Mouse (Mus musculus) layer of hippocampus, postnatal 36 days (tissue): ENCODE data around the gene Havcr1. TPM values are rescaled to one million over a fixed set of nuclear protein-coding genes. Genes with fewer than 3 reads are reported as not detected.
"Not testable (repeated sequence)": the region's sequence is repeated elsewhere in the genome, so short reads cannot be mapped to it uniquely, and the experiment has no call there.

Source experiments
- DNase-seq, 2 experiments: peaks; one replicate each; pipeline ENCODE4 v3.0.0; 2022
- total RNA-seq, 2 experiments: library from RNA; stranded (reverse); gene quantifications; 2 replicates each; pipeline ENCODE4 v1.2.3; 2021

Havcr1 gene
- not detected for total RNA-seq

DNA sequence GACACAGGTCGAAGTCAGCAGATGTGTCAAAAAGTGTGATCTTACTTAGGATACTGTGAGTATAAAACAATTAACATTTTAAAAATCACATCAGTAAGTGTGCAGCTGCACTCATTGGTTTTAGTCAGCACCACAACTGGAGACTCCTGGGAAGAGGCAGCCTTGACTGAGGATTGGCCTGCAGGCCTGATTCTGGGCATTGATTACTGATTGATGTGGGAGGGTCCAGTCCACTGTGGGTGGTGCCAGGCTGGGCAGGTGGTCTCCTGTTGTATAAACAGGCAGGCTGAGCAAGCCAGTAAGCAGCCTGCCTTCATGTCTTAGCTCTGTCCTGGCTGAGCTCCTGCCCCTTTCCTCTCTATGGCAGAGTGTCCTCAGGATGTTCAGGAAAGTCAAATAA, at the start of gene Havcr1:
Gene Havcr1 (plus strand): TSS at position 5 of the 400 bp plus-strand sequence.
- DNase-seq: not testable (repeated sequence)

DNA sequence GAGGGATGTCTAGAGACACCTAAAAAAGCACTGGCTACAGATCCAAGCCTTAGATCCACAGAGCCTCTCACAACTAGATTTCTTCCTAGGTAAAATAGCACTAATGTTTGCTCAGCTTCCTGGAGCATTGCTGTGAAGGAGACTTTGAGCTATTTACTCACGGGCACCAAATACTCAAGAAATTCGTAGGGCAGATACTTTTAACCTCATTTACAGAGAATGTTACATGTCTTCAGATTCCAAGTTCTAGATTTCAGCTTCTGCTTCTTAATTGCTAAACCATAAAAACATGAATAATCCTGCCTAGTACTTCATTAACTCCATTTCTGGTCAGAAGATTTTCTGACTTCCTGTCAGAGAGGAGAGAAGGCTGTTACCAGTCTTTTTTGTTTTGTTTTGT, 44.7 kb upstream of the Havcr1 start:
- no peak for DNase-seq

DNA sequence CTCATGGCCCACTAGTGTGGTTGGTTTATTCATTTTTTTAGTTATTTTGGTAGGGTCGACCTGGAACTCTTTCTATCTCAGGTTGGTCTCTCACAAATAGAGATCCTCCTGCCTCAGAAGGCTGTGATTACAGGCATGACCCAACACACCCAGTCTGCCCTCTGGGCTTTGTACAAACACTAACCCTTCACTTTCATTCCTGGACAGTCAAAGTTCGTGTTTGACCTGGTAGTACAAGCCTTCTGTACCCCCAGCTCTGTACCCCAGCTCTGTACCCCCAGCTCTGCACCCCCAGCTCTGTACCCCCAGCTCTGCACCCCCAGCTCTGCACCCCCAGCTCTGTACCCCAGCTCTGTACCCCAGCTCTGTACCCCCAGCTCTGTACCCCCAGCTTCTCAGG, 39.0 kb upstream of the Havcr1 start:
- DNase-seq: not testable (repeated sequence)

DNA sequence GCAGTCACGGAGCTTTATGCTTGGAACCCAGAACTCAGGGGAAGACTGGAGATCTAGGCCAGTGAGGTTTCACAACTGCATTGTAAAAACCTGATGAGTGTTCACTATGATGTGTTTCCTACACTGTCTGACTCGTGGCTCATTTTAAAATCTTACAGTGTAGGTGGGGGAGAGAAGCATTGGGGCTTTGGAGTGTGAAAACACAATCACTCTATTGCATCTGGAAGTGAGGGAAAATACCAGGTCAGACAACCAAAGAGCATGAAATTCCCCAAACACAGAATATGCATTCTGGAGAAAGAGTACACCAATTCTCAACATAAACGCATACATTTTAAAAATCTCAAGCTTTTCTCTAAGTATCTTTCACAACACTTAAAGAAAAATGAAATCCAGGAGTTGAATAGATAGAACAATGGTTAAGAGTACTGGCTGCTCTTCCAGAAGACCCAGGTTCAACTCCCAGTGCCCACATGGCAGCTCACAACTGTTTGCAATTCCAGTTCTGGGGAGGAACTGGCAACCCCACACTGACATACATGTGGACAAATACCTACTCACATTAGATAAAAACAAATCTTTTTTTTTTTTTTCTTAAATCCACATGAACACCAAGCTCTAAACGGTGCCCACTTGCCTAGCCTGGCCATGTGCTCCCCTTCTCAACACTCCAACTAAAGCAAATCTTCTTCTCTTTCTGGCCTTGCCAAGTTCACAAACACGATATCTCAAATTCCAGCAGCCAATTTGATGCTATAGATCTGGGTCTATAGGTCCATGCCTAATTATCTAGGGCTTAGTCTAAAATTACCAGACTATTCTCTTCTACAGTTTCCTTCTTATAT, 37.2 kb upstream of the Havcr1 start:
- DNase-seq: no peak

DNA sequence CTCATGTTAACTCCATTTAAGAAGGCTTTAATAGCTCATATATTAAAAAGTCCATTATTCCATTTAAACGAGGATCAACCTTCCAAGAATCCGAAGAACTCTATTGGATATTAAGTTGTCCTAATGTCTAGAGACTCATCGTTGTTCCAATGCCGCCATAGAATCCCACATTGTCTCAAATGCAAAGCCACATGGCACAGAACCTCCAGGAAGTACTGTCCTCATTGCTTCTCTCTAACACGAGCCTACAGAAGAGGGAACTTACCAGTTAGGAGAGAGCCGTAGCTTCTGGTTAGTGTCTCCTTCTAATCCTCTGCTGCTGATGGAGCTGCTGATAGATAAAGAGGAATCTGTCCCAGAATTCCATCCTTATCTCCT, 36.6 kb upstream of the Havcr1 start:
- DNase-seq: no peak

DNA sequence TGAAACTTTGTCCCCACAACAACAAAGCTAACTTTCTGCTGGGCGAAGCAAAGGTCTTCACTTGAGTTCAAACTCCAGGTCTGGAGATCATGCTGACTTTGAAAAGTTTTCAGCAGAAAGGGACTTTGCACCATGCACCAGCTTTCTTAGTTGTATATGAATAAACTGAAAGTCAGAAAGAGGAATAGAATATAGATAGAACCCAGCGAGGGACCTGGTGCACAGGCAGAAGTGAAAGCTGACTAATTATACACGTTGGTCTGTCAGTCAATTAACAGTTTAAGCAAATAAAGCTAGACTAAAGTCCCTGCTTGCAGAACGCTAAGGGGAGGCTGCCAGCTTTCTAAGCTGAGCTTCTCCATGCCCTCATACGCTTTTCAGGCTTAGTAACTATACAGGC, 36.0 kb upstream of the Havcr1 start:
- no peak for DNase-seq

DNA sequence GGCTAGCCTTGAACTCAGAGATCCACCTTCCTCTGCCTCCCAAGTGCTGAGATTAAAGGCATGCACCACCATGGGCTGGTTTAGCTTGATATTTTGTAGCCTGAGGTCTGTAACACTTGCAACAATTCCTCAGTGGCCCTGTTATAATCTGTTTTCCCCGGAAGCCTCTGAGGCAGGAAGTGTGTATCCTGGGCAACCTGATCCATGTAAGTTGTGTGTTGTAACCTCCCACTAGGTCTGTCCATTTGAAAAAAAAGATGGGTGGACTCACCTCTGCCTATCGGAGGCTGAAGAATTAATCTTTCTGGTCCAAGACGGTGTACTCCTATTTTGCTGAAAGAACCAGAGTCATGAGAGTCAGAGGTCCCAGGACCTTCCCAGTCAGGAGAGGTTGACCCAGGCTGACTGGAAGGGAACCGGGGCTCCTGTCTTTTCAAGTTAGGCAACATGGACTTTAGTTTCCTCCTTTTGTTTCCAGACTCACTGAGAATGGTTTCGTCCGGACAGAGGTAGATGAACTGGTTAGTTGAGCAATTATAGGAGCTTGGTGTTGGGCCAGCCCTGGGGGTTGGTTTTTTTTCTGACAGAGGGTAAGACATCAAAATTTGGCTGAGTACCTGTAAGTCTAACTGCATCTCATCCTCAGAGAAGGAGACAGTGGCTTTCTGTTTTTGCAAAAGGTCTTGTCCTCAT, 28.1 kb upstream of the Havcr1 start, which contains the start of gene Timd2:
Gene Timd2 (minus strand): TSS at position 398 of the 693 bp plus-strand sequence.
- no peak for DNase-seq

DNA sequence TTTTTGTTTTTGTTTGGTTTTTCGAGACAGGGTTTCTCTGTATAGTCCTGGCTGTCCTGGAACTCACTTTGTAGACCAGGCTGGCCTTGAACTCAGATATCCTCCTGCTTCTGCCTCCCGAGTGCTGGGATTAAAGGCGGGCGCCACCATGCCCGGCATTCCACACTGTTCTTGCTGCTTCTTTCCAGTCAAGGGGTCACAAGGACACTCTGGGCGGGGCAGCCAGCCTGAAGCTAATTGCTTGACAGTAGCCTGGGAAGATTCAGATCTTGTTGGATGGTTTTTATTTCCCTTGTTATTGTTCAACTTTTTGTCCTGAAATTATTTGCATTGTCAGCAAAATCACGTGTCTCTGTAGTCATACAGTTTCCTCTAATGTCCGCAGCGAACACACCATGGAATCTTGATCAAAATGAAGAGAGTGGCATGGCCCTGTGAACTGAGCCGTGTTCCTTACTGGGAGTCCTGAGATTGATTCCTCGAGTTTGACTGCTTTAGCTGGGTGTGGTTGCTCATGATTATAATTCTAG, 3.3 kb upstream of the Havcr1 start:
- DNase-seq: no peak

DNA sequence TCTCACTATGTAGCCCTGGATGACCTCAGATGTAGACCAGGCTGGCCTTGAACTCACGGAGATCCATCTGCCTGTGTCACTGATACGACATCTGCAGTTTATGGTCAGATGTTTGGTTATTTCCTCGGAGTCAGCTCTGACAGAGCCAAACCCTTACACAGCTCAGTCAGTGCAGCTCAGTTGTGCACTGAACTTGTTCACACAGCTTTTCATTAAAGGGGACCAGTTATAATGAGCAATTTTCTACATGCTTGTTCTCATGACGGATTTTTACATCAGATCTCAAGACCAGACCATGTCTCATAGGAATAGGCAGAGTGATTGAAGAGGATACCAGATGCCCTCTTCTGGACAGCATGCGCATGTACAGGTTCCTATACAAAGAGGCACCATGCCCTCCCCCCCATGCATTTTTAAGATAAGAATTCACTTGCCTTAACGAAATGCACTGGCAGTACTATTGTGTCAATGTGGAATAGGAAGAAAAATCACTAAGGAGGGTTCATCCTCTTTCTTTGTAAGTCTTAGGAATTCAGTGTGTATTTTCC, 1.6 kb upstream of the Havcr1 start:
- DNase-seq: no peak

DNA sequence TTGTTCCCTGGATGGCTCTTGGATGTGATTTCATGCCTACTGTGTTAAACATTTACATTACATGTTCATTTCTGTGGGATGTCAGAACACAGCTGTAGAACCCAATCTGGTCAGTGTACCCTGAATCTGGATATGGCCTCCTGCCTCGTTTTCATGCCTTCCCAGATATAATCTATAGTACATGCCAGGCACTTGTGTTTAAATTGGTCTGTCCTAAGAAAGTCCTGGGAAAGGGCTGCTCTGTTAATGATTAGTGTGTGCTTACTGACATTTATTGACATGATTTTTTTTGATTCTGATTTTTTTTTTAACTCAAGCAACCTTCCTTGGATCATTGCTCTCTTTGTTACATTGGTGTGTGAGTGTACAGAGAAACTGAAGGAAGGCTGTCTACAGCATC, 263 bp upstream of the Havcr1 start:
- no peak for DNase-seq

DNA sequence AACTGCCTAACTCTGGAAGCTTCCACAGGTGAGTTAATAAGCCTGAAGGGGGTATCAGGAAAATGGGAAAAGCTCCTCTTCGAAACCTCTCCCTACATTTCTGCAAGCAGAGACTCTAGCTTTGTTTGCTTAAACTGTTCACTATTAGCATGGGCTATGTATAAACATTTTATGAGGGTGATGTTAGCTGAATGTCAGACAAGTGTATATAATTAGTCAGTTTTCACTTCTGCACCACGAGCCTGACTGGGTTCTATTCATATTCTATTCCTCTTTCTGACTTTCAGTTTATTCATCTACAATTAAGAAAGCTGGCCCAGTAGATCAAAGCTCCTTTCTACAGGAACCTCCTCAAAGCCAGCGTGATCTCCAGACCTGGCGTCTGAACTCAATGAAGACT, 4.6 kb downstream of the Havcr1 start:
- no peak for DNase-seq

DNA sequence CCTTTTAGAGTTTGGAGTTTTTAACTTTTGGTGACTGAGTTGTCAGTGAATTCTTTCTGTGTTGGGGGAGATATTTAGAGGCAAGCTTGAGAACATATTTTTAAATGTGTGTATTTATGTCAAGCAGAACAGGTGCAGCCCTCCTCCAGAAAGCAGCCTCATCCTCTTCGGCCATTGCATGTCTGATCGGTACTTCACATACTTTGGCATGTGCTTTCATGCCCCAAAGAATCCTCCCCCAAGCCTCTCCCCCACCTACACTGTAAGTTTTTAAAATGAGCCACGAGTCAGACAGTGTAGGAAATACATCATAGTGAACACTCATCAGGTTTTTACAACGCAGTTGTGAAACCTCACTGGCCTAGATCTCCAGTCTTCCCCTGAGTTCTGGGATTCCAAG, 6.0 kb downstream of the Havcr1 start:
- no peak for DNase-seq

DNA sequence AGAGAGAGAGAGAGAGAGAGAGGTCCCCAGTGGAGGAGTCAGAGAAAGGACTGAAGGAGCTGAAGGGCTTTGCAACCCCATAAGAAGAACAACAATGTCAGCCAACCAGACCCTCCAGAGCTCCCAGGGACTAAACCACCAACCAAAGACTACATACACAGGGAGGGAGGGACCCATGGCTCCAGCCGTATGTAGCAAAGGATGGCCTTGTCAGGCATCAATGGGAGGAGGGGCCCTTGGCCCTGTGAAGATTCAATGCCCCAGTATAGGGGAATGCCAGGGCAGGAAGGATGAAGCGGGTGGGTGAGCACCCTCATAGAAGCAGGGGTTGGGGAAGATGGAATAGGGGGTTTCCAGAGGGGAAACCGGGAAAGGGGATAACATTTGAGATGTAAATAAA, 6.8 kb downstream of the Havcr1 start:
- DNase-seq: no peak

DNA sequence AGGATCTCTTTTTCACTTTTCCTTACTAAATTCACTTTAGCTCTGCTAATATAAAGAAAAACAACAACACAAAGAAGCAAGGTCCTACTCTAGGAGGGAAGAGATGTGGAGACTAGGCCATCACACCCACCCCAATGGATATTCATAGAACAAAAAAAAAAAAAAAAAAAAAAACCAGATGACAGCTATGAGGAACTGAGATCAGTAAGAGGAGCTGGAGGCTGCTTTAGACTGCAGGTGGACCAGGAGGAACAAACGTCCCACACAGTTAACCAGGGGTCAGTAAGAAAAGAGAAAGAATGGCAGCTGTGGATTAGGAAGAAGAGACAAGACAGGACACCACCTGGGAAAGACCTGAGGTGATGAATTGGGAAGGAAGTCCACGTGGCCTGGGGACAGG, 13.1 kb downstream of the Havcr1 start:
- DNase-seq: no peak

DNA sequence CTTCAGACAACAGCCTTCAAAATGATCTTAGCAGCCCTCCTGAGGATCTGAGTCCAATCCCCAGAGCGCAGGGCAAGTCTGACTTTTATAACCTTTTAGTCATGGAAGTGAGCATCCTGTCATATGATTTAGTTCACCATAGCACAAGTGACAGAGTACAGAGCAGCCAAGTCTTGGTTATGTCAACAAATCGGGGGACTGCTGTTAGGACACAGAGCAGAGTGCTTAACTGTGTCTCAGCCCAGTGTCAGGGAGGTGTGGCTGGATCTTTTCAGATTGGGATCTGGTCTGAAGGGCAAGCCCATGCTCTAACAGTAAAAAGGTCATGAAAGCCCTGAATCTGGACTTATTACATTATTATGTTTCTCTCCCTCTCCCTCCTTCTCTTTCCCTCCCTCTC, 18.8 kb downstream of the Havcr1 start:
- DNase-seq: no peak

DNA sequence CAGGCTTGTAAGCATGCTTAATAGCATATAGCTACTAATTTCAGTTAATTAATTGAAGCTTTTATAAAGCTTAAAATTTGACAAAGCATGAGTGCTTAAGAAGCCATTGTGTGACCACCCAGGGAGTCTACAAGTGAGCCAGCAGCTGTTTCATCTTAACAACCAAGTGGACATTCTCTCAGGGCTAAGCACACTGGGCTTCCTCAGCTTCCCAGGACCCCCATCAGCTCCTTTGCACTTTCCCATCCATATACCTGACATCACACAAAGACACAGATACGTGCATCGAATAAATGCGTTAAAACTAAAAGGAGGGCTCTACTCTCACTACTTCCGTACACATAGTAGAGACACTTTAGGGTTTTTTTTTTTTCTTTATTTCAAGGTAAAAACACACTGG, 19.8 kb downstream of the Havcr1 start:
- DNase-seq: no peak

DNA sequence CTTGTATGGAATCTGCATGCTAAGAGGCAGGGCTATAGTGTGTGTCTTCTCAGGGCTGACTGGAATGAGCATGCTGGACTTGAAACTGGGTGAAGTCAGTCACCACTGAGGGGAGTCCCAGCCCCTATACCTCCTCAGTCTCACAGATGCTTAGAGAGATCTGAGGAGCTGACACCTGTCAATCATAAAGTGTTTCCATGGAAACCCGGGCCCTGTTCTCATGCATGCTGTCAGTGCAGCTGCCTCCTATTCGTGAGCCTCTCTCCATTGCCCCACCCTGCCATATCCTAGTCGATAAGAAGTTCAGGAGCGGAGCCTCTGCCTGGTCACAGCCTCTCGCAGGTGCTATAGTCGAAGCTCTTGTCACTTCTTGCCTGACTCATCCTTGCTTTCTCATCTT, 20.8 kb downstream of the Havcr1 start:
- not testable (repeated sequence) for DNase-seq

DNA sequence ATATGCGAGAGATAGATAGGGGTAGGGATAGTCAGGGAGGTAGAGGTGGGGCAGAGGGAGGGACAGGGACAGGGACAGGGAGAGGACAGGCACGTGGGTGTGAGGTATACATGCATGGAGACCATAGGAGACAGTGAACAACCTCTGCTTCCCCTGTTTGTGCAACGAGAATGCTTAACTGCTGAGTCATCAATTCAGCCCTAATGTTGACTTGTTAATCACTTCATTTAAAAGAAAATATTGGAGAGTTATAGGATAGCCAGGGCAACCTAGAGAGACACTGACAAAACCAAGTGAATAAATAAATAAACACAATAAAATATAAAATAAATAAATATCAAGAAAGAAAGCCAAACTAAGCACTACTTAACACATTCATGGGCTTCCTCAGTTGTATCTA, 42.0 kb downstream of the Havcr1 start:
- DNase-seq: no peak

DNA sequence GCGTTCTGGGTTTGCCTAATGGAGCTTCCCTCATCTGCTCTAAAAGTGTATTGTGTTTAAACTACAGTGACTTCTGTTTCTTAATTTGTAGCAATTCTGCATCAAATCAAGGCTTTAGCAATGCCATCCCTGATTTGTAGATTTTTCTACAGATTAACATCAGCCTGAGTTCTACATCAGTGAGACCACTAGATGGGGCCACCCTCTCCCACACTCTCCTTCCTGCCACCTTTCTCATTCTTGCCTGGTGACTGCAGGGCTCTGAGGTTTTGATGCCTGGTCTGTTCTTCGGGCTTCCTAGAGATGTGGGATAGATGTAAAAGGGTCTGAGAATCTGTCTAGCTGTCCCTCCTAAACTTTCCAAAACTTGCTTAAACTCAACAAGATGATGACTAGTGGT, 44.9 kb downstream of the Havcr1 start:
- DNase-seq: no peak

DNA sequence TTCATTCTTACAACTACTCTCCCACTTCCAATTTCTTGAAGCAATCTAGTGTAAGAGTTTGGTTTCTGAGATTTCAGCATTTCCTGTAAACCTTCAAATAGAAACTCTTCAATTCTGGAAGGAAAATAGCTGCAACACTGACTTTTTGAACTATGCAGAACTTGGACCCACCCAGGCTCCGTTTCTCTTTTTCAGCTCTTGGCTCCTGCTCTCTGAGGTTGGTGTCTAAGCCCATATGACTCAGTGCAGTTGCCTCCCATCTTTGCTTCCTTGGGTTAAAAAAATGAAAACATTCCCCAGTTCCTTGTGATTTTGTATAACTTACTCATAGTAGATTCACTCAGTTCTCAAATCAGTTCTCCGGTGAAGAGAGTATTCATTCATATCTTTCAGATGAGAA, 69.6 kb downstream of the Havcr1 start:
- no peak for DNase-seq

DNA sequence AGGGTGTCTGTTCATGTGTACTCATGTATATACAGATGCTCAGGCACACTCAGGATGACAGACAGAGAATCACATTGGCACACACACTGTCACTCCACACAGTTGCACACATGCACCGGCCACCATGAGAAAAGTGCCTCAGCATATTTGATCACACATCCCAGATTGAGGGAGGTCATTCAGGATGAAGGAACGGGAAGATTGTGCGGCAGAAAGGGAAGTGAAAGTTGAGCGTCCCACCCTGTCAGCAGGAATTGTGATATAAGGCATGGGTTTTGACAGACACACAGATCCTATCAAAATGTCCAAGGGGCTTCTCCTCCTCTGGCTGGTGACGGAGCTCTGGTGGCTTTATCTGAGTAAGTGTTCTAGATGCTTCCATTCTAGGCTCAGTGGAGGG, 75.6 kb downstream of the Havcr1 start, which contains the start of gene Timd4:
Gene Timd4 (plus strand): TSS at position 290 of the 400 bp plus-strand sequence.
- DNase-seq: no peak

DNA sequence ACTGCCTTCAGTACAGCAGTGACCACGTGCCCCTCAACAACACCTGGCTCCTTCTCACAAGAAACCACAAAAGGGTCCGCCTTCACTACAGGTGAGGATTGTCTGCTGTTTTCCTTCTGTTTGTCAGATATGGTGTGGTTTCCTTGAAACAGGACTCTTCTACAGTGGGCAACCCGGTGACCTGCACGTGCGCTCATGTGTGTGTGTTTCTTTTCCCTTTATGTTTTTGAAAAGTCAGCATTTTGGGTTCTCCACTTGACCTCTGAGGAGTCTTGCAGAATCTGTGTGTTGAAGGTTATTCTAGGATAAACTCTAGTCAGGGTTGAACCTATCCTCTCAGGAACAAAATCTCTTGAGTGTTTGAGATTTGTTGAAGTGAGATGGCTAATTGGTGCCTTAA, 82.8 kb downstream of the Havcr1 start:
- no peak for DNase-seq

DNA sequence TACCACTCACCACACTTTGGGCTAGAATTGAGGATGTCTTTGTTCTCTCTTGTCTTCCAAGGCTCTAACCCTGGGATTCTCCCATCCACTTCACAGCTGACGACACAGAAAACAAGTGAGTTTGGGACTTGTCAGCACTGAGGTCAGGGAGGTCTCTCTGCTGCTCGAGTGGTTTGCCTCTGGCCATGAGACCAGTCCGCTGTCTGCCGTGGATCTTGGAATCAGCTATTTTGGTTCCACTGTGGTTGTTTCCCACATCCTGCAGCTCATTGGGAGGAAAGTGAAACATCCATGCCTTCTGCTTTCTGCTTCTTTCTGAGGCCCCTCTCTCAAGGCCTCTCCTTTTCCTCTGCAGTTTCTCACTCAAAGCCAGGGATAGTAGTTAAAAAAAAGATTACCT, 85.0 kb downstream of the Havcr1 start:
- DNase-seq: no peak
